Mouse (Mus musculus): ENCODE data around the gene Itga8. TPM values are rescaled to one million over a fixed set of nuclear protein-coding genes. Genes with fewer than 3 reads are reported as not detected.

Itga8 gene
- polyA plus RNA-seq, 2 experiments: 11.3 to 14.6 TPM

- H3K4me2 ChIP-seq (replicated peaks; ENCODE audit: low read depth, low read length, severe bottlenecking): no peak overlapping the region
- H3K9me3 ChIP-seq (ENCODE audit: control insufficient read depth, low read length): no peaks in the 10 kb centered on the region
- no peak for TF ChIP-seq POLR2A (IDR thresholded peaks at IDR 0.05; ENCODE audit: borderline replicate concordance, extremely low read depth, insufficient read depth, insufficient read length)
- ATAC-seq (ENCODE audit: low FRiP score, low read depth) (no peak), DNase-seq (ENCODE audit: low spot score) (no peak)
- no peak overlapping the region for H3K4me3 ChIP-seq (replicated peaks; ENCODE audit: low read length)
- H3K27ac ChIP-seq (replicated peaks; ENCODE audit: low read depth, low read length): no peak overlapping the region
- no peak overlapping the region for H3K9ac ChIP-seq (ENCODE audit: low read depth, low read length, severe bottlenecking)
- WGBS: 86% methylated on average over 6 of the region's 6 CpGs
- peaks cover 9% of the 10 kb centered on the region; the same call in 1 of the 2 replicates for H3K4me1 ChIP-seq (ENCODE audit: control insufficient read depth, insufficient read depth, low read length)
- H3K27me3 ChIP-seq (ENCODE audit: control insufficient read depth, insufficient read depth, low read length): no peaks in the 10 kb centered on the region
- no peaks in the 10 kb centered on the region for H3K36me3 ChIP-seq (ENCODE audit: control insufficient read depth, insufficient read depth, low read length)
These were observed 6.6 kb downstream of the Itga8 start for GRCm38 (mm10) chr2:12295150-12295549.

GRCm38 (mm10) chr2:12294060-12294459 lies 7.7 kb downstream of the Itga8 start:
- Histone ChIP-seq H3K27me3 (ENCODE audit: control insufficient read depth, insufficient read depth, low read length) (no peaks in the 10 kb centered on the region), H3K4me2 (replicated peaks; ENCODE audit: low read depth, low read length, severe bottlenecking) (no peak overlapping the region), H3K9ac (ENCODE audit: low read depth, low read length, severe bottlenecking) (no peak overlapping the region), H3K27ac (replicated peaks; ENCODE audit: low read depth, low read length) (no peak overlapping the region), H3K9me3 (ENCODE audit: control insufficient read depth, low read length) (no peaks in the 10 kb centered on the region), H3K36me3 (ENCODE audit: control insufficient read depth, insufficient read depth, low read length) (no peaks in the 10 kb centered on the region), H3K4me3 (replicated peaks; ENCODE audit: low read length) (no peak overlapping the region), H3K4me1 (ENCODE audit: control insufficient read depth, insufficient read depth, low read length) (peaks cover 9% of the 10 kb centered on the region; the same call in 1 of the 2 replicates)
- ATAC-seq (ENCODE audit: low FRiP score, low read depth) (peak; percentile 63; the same call in 1 of the 2 replicates), DNase-seq (ENCODE audit: low spot score) (peak; percentile 49)
- no peak for TF ChIP-seq POLR2A (IDR thresholded peaks at IDR 0.05; ENCODE audit: borderline replicate concordance, extremely low read depth, insufficient read depth, insufficient read length)
- 32% methylated on average over 3 of the region's 3 CpGs for WGBS

GRCm38 (mm10) chr2:12293458-12293857 lies 8.3 kb downstream of the Itga8 start:
- no peaks in the 10 kb centered on the region for H3K36me3 ChIP-seq (ENCODE audit: control insufficient read depth, insufficient read depth, low read length)
- no peaks in the 10 kb centered on the region for H3K27me3 ChIP-seq (ENCODE audit: control insufficient read depth, insufficient read depth, low read length)
- no peak overlapping the region for H3K4me2 ChIP-seq (replicated peaks; ENCODE audit: low read depth, low read length, severe bottlenecking)
- no peak for TF ChIP-seq POLR2A (IDR thresholded peaks at IDR 0.05; ENCODE audit: borderline replicate concordance, extremely low read depth, insufficient read depth, insufficient read length)
- DNase-seq (ENCODE audit: low spot score): no peak
- peaks cover 9% of the 10 kb centered on the region; the same call in 1 of the 2 replicates for H3K4me1 ChIP-seq (ENCODE audit: control insufficient read depth, insufficient read depth, low read length)
- ATAC-seq (ENCODE audit: low FRiP score, low read depth): no peak
- H3K9ac ChIP-seq (ENCODE audit: low read depth, low read length, severe bottlenecking): no peak overlapping the region
- H3K27ac ChIP-seq (replicated peaks; ENCODE audit: low read depth, low read length): no peak overlapping the region
- H3K9me3 ChIP-seq (ENCODE audit: control insufficient read depth, low read length): no peaks in the 10 kb centered on the region
- WGBS: 83% methylated on average over 8 of the region's 8 CpGs
- no peak overlapping the region for H3K4me3 ChIP-seq (replicated peaks; ENCODE audit: low read length)

- 38% methylated on average over 8 of the region's 8 CpGs for WGBS
These were observed 9.5 kb downstream of the Itga8 start for GRCm38 (mm10) chr2:12292023-12292820.

GRCm38 (mm10) chr2:12290235-12290634 lies 11.5 kb downstream of the Itga8 start:
- Histone ChIP-seq H3K9ac (ENCODE audit: low read depth, low read length, severe bottlenecking) (no peak overlapping the region), H3K4me2 (replicated peaks; ENCODE audit: low read depth, low read length, severe bottlenecking) (no peak overlapping the region), H3K27me3 (ENCODE audit: control insufficient read depth, insufficient read depth, low read length) (no peaks in the 10 kb centered on the region), H3K36me3 (ENCODE audit: control insufficient read depth, insufficient read depth, low read length) (no peaks in the 10 kb centered on the region), H3K4me3 (replicated peaks; ENCODE audit: low read length) (no peak overlapping the region), H3K4me1 (ENCODE audit: control insufficient read depth, insufficient read depth, low read length) (peaks cover 9% of the 10 kb centered on the region; the same call in 1 of the 2 replicates), H3K9me3 (ENCODE audit: control insufficient read depth, low read length) (no peaks in the 10 kb centered on the region), H3K27ac (replicated peaks; ENCODE audit: low read depth, low read length) (no peak overlapping the region)
- no peak for ATAC-seq (ENCODE audit: low FRiP score, low read depth)
- 62% methylated on average over 3 of the region's 3 CpGs for WGBS
- no peak for TF ChIP-seq POLR2A (IDR thresholded peaks at IDR 0.05; ENCODE audit: borderline replicate concordance, extremely low read depth, insufficient read depth, insufficient read length)
- no peak for DNase-seq (ENCODE audit: low spot score)

More at GRCm38 (mm10) chr2:12292023-12292820, 9.5 kb downstream of the Itga8 start:
- DNase-seq (ENCODE audit: low spot score): no peak
- Histone ChIP-seq H3K4me1 (ENCODE audit: control insufficient read depth, insufficient read depth, low read length) (peaks cover 9% of the 10 kb centered on the region; the same call in 1 of the 2 replicates), H3K36me3 (ENCODE audit: control insufficient read depth, insufficient read depth, low read length) (no peaks in the 10 kb centered on the region), H3K9ac (ENCODE audit: low read depth, low read length, severe bottlenecking) (no peak overlapping the region), H3K27ac (replicated peaks; ENCODE audit: low read depth, low read length) (no peak overlapping the region), H3K27me3 (ENCODE audit: control insufficient read depth, insufficient read depth, low read length) (no peaks in the 10 kb centered on the region), H3K9me3 (ENCODE audit: control insufficient read depth, low read length) (no peaks in the 10 kb centered on the region), H3K4me3 (replicated peaks; ENCODE audit: low read length) (no peak overlapping the region), H3K4me2 (replicated peaks; ENCODE audit: low read depth, low read length, severe bottlenecking) (no peak overlapping the region)
- ATAC-seq (ENCODE audit: low FRiP score, low read depth): no peak
- no peak for TF ChIP-seq POLR2A (IDR thresholded peaks at IDR 0.05; ENCODE audit: borderline replicate concordance, extremely low read depth, insufficient read depth, insufficient read length)
